Mouse (Mus musculus) midbrain, postnatal 0 days (tissue): ENCODE measurements at regions not wholly inside any gene's neighbourhood (a gene's known extent, or its start where the extent isn't known, plus 50 kb on each side); places are given as distances from the start of the nearest gene placed in this dataset.

ENCODE experiments used
- ATAC-seq: fragments of 200-750 bp; cut with Nextera tagmentation; 2 replicates; pipeline ENCODE4 v1.8.0; 2017; ENCODE audit warnings: moderate number of reproducible peaks, mild to moderate bottlenecking, moderate TSS enrichment, moderate library complexity; ENCODE audit not compliant: low FRiP score
- DNase-seq: peaks from one replicate; pipeline ENCODE4 v3.0.0-alpha.2; 2015; ENCODE audit warnings: low spot score
- H3K27ac ChIP-seq: fragments of 300-500 bp; sonication (generic); 2 replicates; pipeline ENCODE4 v1.5.1; 2014; ENCODE audit warnings: low read depth, mild to moderate bottlenecking, low read length, mixed read lengths
- H3K27me3 ChIP-seq: fragments of 300-500 bp; sonication (generic); 2 replicates; pipeline ENCODE4 v1.6.1; 2014; ENCODE audit warnings: low read length, control low read depth, mixed read lengths; ENCODE audit not compliant: insufficient read depth
- H3K36me3 ChIP-seq: fragments of 300-500 bp; sonication (generic); 2 replicates; pipeline ENCODE4 v1.6.1; 2014; ENCODE audit warnings: low read length, control low read depth, mixed read lengths; ENCODE audit not compliant: insufficient read depth
- H3K4me1 ChIP-seq: fragments of 300-500 bp; sonication (generic); 2 replicates; pipeline ENCODE4 v1.6.1; 2014; ENCODE audit warnings: mild to moderate bottlenecking, control low read depth, antibody characterized with exemption, low read length, mixed read lengths; ENCODE audit not compliant: insufficient read depth
- H3K4me2 ChIP-seq: fragments of 300-500 bp; sonication (generic); 2 replicates; pipeline ENCODE4 v1.6.1; 2014; ENCODE audit warnings: low read depth, mild to moderate bottlenecking, low read length, mixed read lengths; ENCODE audit not compliant: poor library complexity, severe bottlenecking
- H3K4me3 ChIP-seq: fragments of 300-500 bp; sonication (generic); 2 replicates; pipeline ENCODE4 v1.5.1; 2014; ENCODE audit warnings: low read depth, mild to moderate bottlenecking, low read length, moderate library complexity
- H3K9ac ChIP-seq: fragments of 300-500 bp; sonication (generic); replicated peaks from 2 replicates; pipeline ENCODE4 v1.6.1; 2014; ENCODE audit warnings: mild to moderate bottlenecking, low read length, moderate library complexity, mixed read lengths; ENCODE audit not compliant: poor library complexity, severe bottlenecking
- H3K9me3 ChIP-seq: fragments of 300-500 bp; sonication (generic); 2 replicates; pipeline ENCODE4 v1.6.1; 2016; ENCODE audit warnings: low read length, control low read depth
- CTCF ChIP-seq: IDR thresholded peaks from 2 replicates; pipeline ENCODE4 v1.5.1; 2016; ENCODE audit warnings: antibody characterized with exemption, mild to moderate bottlenecking
- WGBS: fragments of 180-500 bp; shearing (Covaris S2); extraction: QIAGEN DNeasy Blood & Tissue Kit; methylation state at CpG from one replicate; pipeline ENCODE4 v1.1.7; 2014; 5-methylcytosine and 5-hydroxymethylcytosine counted together

DNA sequence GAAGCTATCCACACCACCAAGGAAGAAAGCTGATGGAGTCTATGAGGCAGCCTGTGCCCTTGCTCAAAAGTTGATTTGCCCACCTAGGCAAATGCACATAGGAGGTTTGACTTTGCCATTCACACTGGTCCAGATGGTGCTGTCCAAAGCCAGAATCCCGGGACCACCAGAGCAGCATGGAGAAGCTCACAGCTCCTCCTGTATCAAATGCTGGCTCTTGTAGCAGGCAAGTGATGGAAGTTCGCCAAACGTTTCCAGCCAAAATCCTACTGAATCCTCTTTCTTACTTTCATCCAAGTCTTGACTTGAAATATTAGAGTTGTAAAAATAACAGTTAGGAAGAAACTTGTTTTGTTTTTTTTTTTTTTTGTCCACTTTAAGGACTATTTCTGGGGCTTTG, 1093.6 kb downstream of the Diaph2 start:
- H3K36me3 ChIP-seq: no peaks in the 10 kb centered on the region
- no peak overlapping the region for H3K4me3 ChIP-seq
- no peaks in the 10 kb centered on the region for H3K9me3 ChIP-seq
- DNase-seq (peak; percentile 45), ATAC-seq (no peak)
- no peaks in the 10 kb centered on the region for H3K27me3 ChIP-seq
- no peak overlapping the region for H3K27ac ChIP-seq
- TF ChIP-seq CTCF: no peak
- no peak overlapping the region for H3K9ac ChIP-seq
- no peaks in the 10 kb centered on the region for H3K4me1 ChIP-seq
- no peak overlapping the region for H3K4me2 ChIP-seq
- WGBS: 83% methylated on average over 3 of the region's 3 CpGs

DNA sequence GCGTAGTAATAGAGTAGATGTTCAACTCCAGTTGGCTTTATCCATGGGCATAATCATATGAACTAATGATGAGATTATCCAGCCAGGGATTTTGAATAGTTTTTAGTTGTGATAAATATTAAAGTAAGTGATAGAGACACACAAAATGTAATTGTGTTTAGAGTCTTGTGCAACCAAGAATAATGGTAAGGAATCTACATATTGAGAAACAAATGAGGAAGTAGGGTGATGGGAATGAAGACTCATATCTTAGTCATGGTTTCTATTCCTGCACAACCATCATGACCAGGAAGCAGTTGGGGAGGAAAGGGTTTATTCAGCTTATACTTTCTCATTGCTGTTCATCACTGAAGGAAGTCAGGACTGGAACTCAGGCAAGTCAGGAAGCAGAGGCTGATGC, 1117.0 kb downstream of the Diaph2 start:
- Histone ChIP-seq H3K4me1 (no peaks in the 10 kb centered on the region), H3K36me3 (no peaks in the 10 kb centered on the region), H3K9ac (no peak overlapping the region), H3K27me3 (no peaks in the 10 kb centered on the region), H3K4me3 (no peak overlapping the region), H3K9me3 (no peaks in the 10 kb centered on the region), H3K4me2 (no peak overlapping the region), H3K27ac (no peak overlapping the region)
- TF ChIP-seq CTCF: no peak
- DNase-seq: no peak
- no peak for ATAC-seq
- 85% methylated on average over 1 of the region's 1 CpGs for WGBS

DNA sequence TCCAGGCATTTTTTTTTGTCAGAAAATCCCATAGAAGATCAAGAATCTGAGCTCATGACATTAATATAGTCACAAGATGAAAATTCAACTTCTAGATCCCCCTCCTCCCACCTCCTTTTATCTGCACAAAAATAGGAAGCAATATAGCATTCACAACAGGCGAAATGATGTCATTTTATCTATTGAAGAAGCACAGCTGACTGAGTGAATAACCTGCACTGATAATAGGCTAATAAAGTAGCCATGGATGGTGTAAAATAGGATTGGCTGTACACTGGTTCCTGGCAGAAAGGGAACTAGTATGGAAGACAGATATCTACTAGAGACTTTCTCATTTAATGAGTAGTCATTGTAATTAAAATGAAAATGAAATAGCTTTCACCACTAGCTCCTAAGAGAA, 1124.6 kb downstream of the Diaph2 start:
- TF ChIP-seq CTCF: no peak

DNA sequence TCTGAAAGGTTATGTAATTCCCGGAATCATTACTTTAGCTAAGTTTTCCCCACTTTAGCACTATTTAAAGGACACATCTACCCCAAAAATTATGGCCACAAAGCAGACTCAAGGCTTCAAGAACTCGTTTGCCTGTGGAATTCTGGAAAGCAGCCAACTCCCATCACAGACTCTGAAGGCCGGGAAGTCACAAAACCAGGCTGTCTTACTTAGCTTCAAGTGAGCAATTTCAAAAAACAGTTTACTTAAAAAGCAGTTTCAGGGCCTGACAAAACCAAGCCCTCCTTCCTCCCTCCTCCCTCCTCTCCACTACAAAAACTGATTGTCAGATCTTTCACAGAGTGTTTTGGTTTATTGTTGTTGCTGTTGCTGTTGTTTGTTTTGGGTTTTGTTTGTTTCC, 1125.7 kb downstream of the Diaph2 start:
- ATAC-seq: no peak
- Histone ChIP-seq H3K4me1 (no peaks in the 10 kb centered on the region), H3K9ac (no peak overlapping the region), H3K27ac (no peak overlapping the region), H3K4me2 (no peak overlapping the region), H3K9me3 (no peaks in the 10 kb centered on the region), H3K36me3 (no peaks in the 10 kb centered on the region), H3K4me3 (no peak overlapping the region), H3K27me3 (no peaks in the 10 kb centered on the region)
- TF ChIP-seq CTCF: no peak
- 43% methylated on average over 3 of the region's 3 CpGs for WGBS
- peak; percentile 30 for DNase-seq

More for the DNA sequence above, 1124.6 kb downstream of the Diaph2 start:
- Histone ChIP-seq H3K9me3 (no peaks in the 10 kb centered on the region), H3K36me3 (no peaks in the 10 kb centered on the region), H3K27ac (no peak overlapping the region), H3K27me3 (no peaks in the 10 kb centered on the region), H3K4me2 (no peak overlapping the region), H3K4me1 (no peaks in the 10 kb centered on the region), H3K4me3 (no peak overlapping the region), H3K9ac (no peak overlapping the region)
- 34% methylated on average over 1 of the region's 1 CpGs for WGBS
- no peak for DNase-seq
- no peak for ATAC-seq

DNA sequence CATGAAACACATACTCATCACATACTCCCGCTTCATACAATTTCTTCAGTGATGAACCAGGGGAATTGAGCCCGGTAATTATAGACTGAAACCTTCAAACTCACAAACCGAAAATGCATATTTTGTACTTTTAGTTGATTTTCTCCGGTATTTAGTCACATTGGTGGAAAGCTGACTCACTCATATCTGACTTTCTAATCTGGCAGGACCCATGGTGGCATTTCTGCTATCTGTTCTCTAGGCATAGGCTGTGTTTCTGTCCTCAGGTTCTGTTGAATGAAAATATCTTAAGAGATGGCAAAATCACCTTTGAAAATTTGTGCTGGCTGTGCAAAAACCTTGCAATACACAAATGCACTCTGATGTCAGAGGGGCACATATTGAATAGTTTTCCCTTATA, 1126.6 kb downstream of the Diaph2 start:
- H3K9ac ChIP-seq: no peak overlapping the region
- no peak overlapping the region for H3K4me3 ChIP-seq
- no peak overlapping the region for H3K27ac ChIP-seq
- WGBS: 87% methylated on average over 4 of the region's 4 CpGs
- no peaks in the 10 kb centered on the region for H3K36me3 ChIP-seq
- no peak for ATAC-seq
- no peaks in the 10 kb centered on the region for H3K4me1 ChIP-seq
- H3K27me3 ChIP-seq: no peaks in the 10 kb centered on the region
- DNase-seq: no peak
- no peak overlapping the region for H3K4me2 ChIP-seq
- no peak for TF ChIP-seq CTCF
- H3K9me3 ChIP-seq: no peaks in the 10 kb centered on the region
